Mouse (Mus musculus) brain, embryonic 14.5 days (tissue): ENCODE measurements around the gene Ddx56.

ENCODE experiments used
- CTCF ChIP-seq: fragments of 200-500 bp; IDR thresholded peaks from 2 replicates; pipeline ENCODE4 v1.5.1; 2012; ENCODE audit warnings: inconsistent platforms, mild to moderate bottlenecking, moderate library complexity, borderline replicate concordance; ENCODE audit not compliant: insufficient read depth, insufficient read length; ENCODE audit errors: extremely low read depth
- POLR2A ChIP-seq: fragments of 200-500 bp; IDR thresholded peaks from 2 replicates; pipeline ENCODE4 v1.6.1; 2012; ENCODE audit warnings: mild to moderate bottlenecking, inconsistent platforms, borderline replicate concordance; ENCODE audit not compliant: poor library complexity, insufficient read depth, insufficient read length, severe bottlenecking; ENCODE audit errors: extremely low read depth

DNA sequence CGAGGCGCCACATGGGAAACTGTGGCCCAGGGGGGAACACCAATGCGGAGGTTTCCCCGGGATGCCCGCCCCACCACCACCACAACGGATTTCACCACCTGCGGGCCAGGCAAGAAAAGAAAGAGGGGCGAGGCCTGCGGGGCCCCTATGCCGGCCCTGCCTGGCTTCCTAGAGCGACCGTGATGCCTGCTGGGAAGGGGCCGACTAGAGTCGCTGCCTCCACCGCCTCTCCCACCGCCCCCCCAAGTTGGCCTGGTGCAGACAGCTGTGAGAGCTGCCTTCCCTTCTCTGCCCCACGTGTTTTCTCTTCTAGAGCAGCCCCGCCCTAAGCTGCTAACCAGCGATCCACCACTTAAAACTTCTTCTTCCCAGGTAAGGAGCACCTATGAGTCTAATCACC is 22.9 kb downstream of the Ddx56 start:
- TF ChIP-seq CTCF (no peak), POLR2A (no peak)
